Mouse (Mus musculus): ENCODE results near the gene Sub1. TPM values are rescaled to one million over a fixed set of nuclear protein-coding genes. Genes with fewer than 3 reads are reported as not detected.

Sub1 gene
- total and polyA plus RNA-seq, 3 experiments = 553 to 2,677 (median 1,927) TPM

DNA sequence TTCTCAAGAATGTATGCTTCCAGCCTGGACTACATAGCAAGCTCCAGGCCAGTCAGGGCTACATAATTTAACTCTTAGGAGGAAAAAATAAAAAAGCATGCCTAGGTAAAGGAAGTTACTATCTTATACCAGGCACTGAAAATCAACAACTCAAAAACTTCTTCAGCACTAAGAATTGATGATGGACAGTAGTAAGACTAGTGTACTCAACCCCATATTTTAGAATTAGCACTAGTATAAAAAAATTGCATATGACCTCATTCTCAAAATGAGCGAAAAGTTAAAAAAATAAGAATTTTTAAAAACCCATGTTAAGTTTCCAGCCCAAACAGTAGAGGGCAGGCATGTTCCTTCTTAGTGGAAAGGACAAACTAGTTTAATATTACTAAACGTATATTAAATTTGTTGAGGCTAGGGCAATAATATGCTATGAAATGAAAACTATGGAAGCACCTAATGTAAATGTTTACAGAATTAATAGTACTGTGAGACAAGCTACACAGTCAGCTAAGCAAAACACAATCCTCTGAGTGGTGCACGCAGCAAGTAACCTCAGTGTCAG is 5.2 kb downstream of the Sub1 start (continued):
- no peak for TF ChIP-seq IRF4 (IDR thresholded peaks at IDR 0.05; ENCODE audit: low read depth, low read length)
- TF ChIP-seq HCFC1 (IDR thresholded peaks at IDR 0.05; ENCODE audit: low read depth, low read length) = no peak

GRCm38 (mm10) chr15:11988580-11988979 is 8.2 kb downstream of the Sub1 start:
- Histone ChIP-seq H3K9me3 (replicated peaks; ENCODE audit: low read length) (peaks cover 14% of the 10 kb centered on the region), H3K79me2 (replicated peaks; ENCODE audit: control insufficient read depth, extremely low read depth, insufficient read depth, poor library complexity, severe bottlenecking) (peaks cover 76% of the 10 kb centered on the region), H3K4me3 (replicated peaks in 1 of 3; ENCODE audit: low read depth in 2 of 3, low read length in 2 of 3, poor library complexity in 1 of 3) (no peak overlapping the region), H3K9ac (ENCODE audit: insufficient read depth, low read depth) (no peak overlapping the region), H3K36me3 (replicated peaks in 1 of 2; ENCODE audit: control insufficient read depth in 1 of 2, insufficient read depth in 1 of 2, low read length in 1 of 2) (peaks cover 66 to 95% of the 10 kb centered on the region in 2 experiments), H3K27ac (ENCODE audit: insufficient read depth, low read depth) (peak overlapping the region; percentile 52; the same call in 1 of the 2 replicates), H3K27me3 (replicated peaks) (no peaks in the 10 kb centered on the region), H3K4me2 (ENCODE audit: insufficient read depth, low read depth, poor library complexity, severe bottlenecking) (peak overlapping the region; percentile 36; the same call in 1 of the 2 replicates), H3K4me1 (ENCODE audit: control insufficient read depth in 1 of 2, insufficient read depth in 2 of 2) (peaks cover 12 to 89% of the 10 kb centered on the region in 2 experiments; a peak in 3 of 4 replicates)
- in situ Hi-C loops (cut with MboI; ENCODE audit: low pct_ligation_motif_present, low pct_unique_long_range_greater_than_20kb, low sequenced_read_pairs) = no loop called here
- DNase-seq (ENCODE audit: extremely low read depth) = peak; percentile 93
- dilution Hi-C loops (cut with MboI; ENCODE audit: extremely low pct_ligation_motif_present, extremely low pct_unique_long_range_greater_than_20kb, low sequenced_read_pairs) = no loop called here
- peak; percentile 81 for TF ChIP-seq MXI1 (IDR thresholded peaks at IDR 0.05; ENCODE audit: low read depth, low read length)
- no peak for TF ChIP-seq POLR2AphosphoS2 (IDR thresholded peaks at IDR 0.05; ENCODE audit: low read depth, low read length)
- no peak for TF ChIP-seq CTCF (conservative IDR thresholded peaks at IDR 0.05 in 1 of 2, IDR thresholded peaks at IDR 0.05 in 1 of 2; ENCODE audit: low read depth in 2 of 2, low read length in 2 of 2)
- no peak; the same call in 1 of the 2 replicates for TF ChIP-seq CHD2 (IDR thresholded peaks at IDR 0.05; ENCODE audit: low read length)
- no peak for TF ChIP-seq KAT2A (IDR thresholded peaks at IDR 0.05; ENCODE audit: insufficient replicate concordance, low read length)
- peak; percentile 52; the same call in 1 of the 2 replicates for TF ChIP-seq JUND (conservative IDR thresholded peaks at IDR 0.05; ENCODE audit: low read depth, low read length)
- no peak for TF ChIP-seq GABPA (IDR thresholded peaks at IDR 0.05; ENCODE audit: insufficient replicate concordance, low read depth, low read length)
- no peak for TF ChIP-seq USF2 (conservative IDR thresholded peaks at IDR 0.05; ENCODE audit: low read depth, low read length)
- TF ChIP-seq NELFE (IDR thresholded peaks at IDR 0.05; ENCODE audit: low read depth, low read length) = no peak
- TF ChIP-seq POLR2A (IDR thresholded peaks at IDR 0.05; ENCODE audit: low read depth, low read length) = no peak; the same call in 1 of the 2 replicates
- TF ChIP-seq ZKSCAN1 (IDR thresholded peaks at IDR 0.05; ENCODE audit: borderline replicate concordance, low read depth, low read length) = no peak
- TF ChIP-seq HCFC1 (IDR thresholded peaks at IDR 0.05; ENCODE audit: low read depth, low read length) = no peak
- peak; percentile 83; the same call in 1 of the 2 replicates for TF ChIP-seq SIN3A (IDR thresholded peaks at IDR 0.05; ENCODE audit: low read length)
- TF ChIP-seq MYC (IDR thresholded peaks at IDR 0.05; ENCODE audit: low read depth, low read length) = peak; percentile 70
- no peak for TF ChIP-seq PAX5 (IDR thresholded peaks at IDR 0.05; ENCODE audit: low read length)
- TF ChIP-seq RAD21 (IDR thresholded peaks at IDR 0.05; ENCODE audit: low read depth, low read length) = peak; percentile 12
- peak; percentile 55; the same call in 1 of the 2 replicates for TF ChIP-seq MAX (IDR thresholded peaks at IDR 0.05; ENCODE audit: low read length)
- TF ChIP-seq ZNF384 (IDR thresholded peaks at IDR 0.05; ENCODE audit: low read depth, low read length) = no peak
- TF ChIP-seq IRF4 (IDR thresholded peaks at IDR 0.05; ENCODE audit: low read depth, low read length) = peak; percentile 97
- TF ChIP-seq ZC3H11A (IDR thresholded peaks at IDR 0.05; ENCODE audit: low read depth, low read length) = no peak
- TF ChIP-seq ELF1 (IDR thresholded peaks at IDR 0.05; ENCODE audit: low read depth, low read length) = no peak
- no peak for TF ChIP-seq MAZ (IDR thresholded peaks at IDR 0.05; ENCODE audit: low read depth, low read length)
- no peak for TF ChIP-seq MAFK (IDR thresholded peaks at IDR 0.05; ENCODE audit: insufficient replicate concordance, low read length)
- TF ChIP-seq TCF12 (IDR thresholded peaks at IDR 0.05; ENCODE audit: low read depth, low read length) = peak; percentile 88
- no peak for TF ChIP-seq CHD1 (IDR thresholded peaks at IDR 0.05; ENCODE audit: low read depth, low read length)
- 0 out of 2 replicates have a peak, but pooled peaks have one; percentile 33 for TF ChIP-seq JUN (IDR thresholded peaks at IDR 0.05; ENCODE audit: insufficient read depth, low read depth, low read length)
- TF ChIP-seq USF1 (IDR thresholded peaks at IDR 0.05; ENCODE audit: low read depth, low read length) = no peak
- peak; percentile 72 for TF ChIP-seq MEF2A (IDR thresholded peaks at IDR 0.05; ENCODE audit: borderline replicate concordance, low read depth, low read length)
- peak; percentile 93 for TF ChIP-seq RCOR1 (conservative IDR thresholded peaks at IDR 0.05; ENCODE audit: low read depth, low read length)
- peak; percentile 38 for TF ChIP-seq SMC3 (IDR thresholded peaks at IDR 0.05; ENCODE audit: low read depth, low read length)
- TF ChIP-seq NRF1 (IDR thresholded peaks at IDR 0.05; ENCODE audit: low read depth, low read length) = no peak
- peak; percentile 60; the same call in 1 of the 2 replicates for TF ChIP-seq BHLHE40 (IDR thresholded peaks at IDR 0.05; ENCODE audit: low read depth, low read length)
- TF ChIP-seq TBP (conservative IDR thresholded peaks at IDR 0.05; ENCODE audit: low read depth, low read length) = 0 out of 2 replicates have a peak, but pooled peaks have one; percentile 17
- TF ChIP-seq UBTF (IDR thresholded peaks at IDR 0.05; ENCODE audit: low read depth, low read length) = no peak
- peak; percentile 98 for TF ChIP-seq EP300 (IDR thresholded peaks at IDR 0.05; ENCODE audit: low read length)
- TF ChIP-seq ETS1 (conservative IDR thresholded peaks at IDR 0.05; ENCODE audit: low read depth, low read length) = no peak; the same call in 1 of the 2 replicates
- TF ChIP-seq ZMIZ1 (IDR thresholded peaks at IDR 0.05; ENCODE audit: low read depth, low read length) = no peak
